Mouse (Mus musculus): ENCODE measurements at regions not wholly inside any gene's neighbourhood (a gene's known extent, or its start where the extent isn't known, plus 50 kb on each side); places are given as distances from the start of the nearest gene placed in this dataset.

DNA sequence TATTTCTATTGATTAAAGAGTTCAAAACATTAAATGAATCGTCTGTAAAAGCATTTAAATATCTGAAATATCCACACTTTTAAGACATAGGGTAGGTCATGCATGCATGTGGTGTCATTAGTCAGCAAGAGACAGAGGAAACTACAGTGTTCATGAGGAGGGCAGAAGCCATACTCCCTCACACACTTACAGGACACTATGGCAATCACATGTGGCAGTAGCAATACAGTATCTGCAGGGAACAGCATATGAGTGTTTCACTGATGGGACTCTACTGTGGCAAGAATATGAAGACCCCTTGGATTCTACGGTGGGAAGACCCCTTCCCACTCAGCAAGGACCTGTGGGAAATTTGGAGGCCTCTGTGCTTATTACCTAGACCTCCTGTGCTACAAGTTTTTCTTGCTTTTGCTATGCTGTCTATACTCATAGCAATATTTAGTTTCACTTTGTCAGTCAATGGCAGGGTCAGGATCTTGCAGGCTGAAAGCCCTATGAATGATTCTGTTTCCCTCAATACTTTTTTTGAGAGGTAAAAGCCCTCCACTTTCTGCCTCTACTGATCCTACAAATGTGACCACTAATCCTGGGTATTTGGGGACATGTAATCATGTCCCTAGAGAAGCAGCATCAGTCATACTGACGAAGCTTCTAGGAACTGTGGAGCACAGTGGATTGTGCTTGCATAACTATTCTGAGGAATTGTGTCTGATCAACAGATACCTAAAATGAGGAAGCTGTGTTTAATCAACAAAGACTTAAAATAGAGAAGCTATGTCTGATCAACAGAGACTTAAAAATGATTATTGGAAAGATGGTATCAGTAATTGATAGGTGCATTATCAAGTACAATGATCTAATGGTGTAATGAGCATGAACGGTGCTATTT is 83.6 kb upstream of the Htr1b start:
- no peak for TF ChIP-seq USF1 (IDR thresholded peaks at IDR 0.05; ENCODE audit: low read depth)
- no peak for TF ChIP-seq POLR2A (IDR thresholded peaks at IDR 0.05; ENCODE audit: insufficient read length, low read depth)
- no peak for TF ChIP-seq TCF12 (IDR thresholded peaks at IDR 0.05; ENCODE audit: insufficient read depth, poor library complexity, severe bottlenecking)
- no peak for TF ChIP-seq E2F4 (IDR thresholded peaks at IDR 0.05; ENCODE audit: insufficient read depth)
- TF ChIP-seq MYOG (IDR thresholded peaks at IDR 0.05; ENCODE audit: control insufficient read depth in 1 of 3, insufficient read depth in 1 of 3, insufficient read length in 2 of 3, low read depth in 2 of 3): no peak
- no peak for TF ChIP-seq MAX (IDR thresholded peaks at IDR 0.05; ENCODE audit: low read depth)
- TF ChIP-seq POLR2AphosphoS2 (IDR thresholded peaks at IDR 0.05; ENCODE audit: insufficient read length, low read depth): no peak
